Mouse (Mus musculus) embryonic facial prominence, embryonic 14.5 days (tissue): ENCODE measurements around the gene Nppa. TPM values are rescaled to one million over a fixed set of nuclear protein-coding genes. Genes with fewer than 3 reads are reported as not detected.

Experiments
- ATAC-seq: fragments of 200-750 bp; cut with Nextera tagmentation; 2 replicates; pipeline ENCODE4 v1.8.0; 2017; ENCODE audit warnings: low read depth, moderate number of reproducible peaks, moderate TSS enrichment
- DNase-seq: peaks from one replicate; pipeline ENCODE4 v3.0.0-alpha.2; 2015; ENCODE audit warnings: low spot score
- H3K27ac ChIP-seq: fragments of 300-500 bp; sonication (generic); replicated peaks from 2 replicates; pipeline ENCODE4 v1.5.1; 2014; ENCODE audit warnings: low read depth, mild to moderate bottlenecking, low read length, moderate library complexity
- H3K27me3 ChIP-seq: fragments of 300-500 bp; sonication (generic); replicated peaks from 2 replicates; pipeline ENCODE4 v1.6.1; 2014; ENCODE audit warnings: low read length; ENCODE audit not compliant: control insufficient read depth, insufficient read depth
- H3K36me3 ChIP-seq: fragments of 300-500 bp; sonication (generic); 2 replicates; pipeline ENCODE4 v1.6.1; 2014; ENCODE audit warnings: low read length, mixed read lengths; ENCODE audit not compliant: control insufficient read depth, insufficient read depth
- H3K4me1 ChIP-seq: fragments of 300-500 bp; sonication (generic); 2 replicates; pipeline ENCODE4 v1.6.1; 2014; ENCODE audit warnings: antibody characterized with exemption, low read length; ENCODE audit not compliant: control insufficient read depth, insufficient read depth
- H3K4me2 ChIP-seq: fragments of 300-500 bp; sonication (generic); 2 replicates; pipeline ENCODE4 v1.6.1; 2014; ENCODE audit warnings: low read depth, mild to moderate bottlenecking, low read length, moderate library complexity, mixed read lengths
- H3K4me3 ChIP-seq: fragments of 300-500 bp; sonication (generic); 2 replicates; pipeline ENCODE4 v1.5.1; 2014; ENCODE audit warnings: low read depth, mild to moderate bottlenecking, low read length
- H3K9ac ChIP-seq: fragments of 300-500 bp; sonication (generic); 2 replicates; pipeline ENCODE4 v1.6.1; 2014; ENCODE audit warnings: low read depth, mild to moderate bottlenecking, low read length, moderate library complexity, mixed read lengths
- H3K9me3 ChIP-seq: fragments of 300-500 bp; sonication (generic); 2 replicates; pipeline ENCODE4 v1.6.1; 2016; ENCODE audit warnings: low read length; ENCODE audit not compliant: control insufficient read depth
- WGBS: fragments of 180-500 bp; shearing (Covaris S2); extraction: QIAGEN DNeasy Blood & Tissue Kit; methylation state at CpG from one replicate; pipeline ENCODE4 v1.1.7; 2014; 5-methylcytosine and 5-hydroxymethylcytosine counted together
- polyA plus RNA-seq: library from polyadenylated mRNA; unstranded; fragments of >200 nt; fragmentation: Nextera tagmentation; extraction: Ambion mirVana; gene quantifications from 2 replicates; pipeline ENCODE4 v1.2.1, GENCODE M21; 2014

Gene Nppa
- polyA plus RNA-seq, 1 experiment from 2014 or later, result not detected

- Histone ChIP-seq H3K27ac (no peak overlapping the region), H3K4me3 (no peak overlapping the region), H3K9ac (no peak overlapping the region), H3K9me3 (no peaks in the 10 kb centered on the region), H3K4me1 (no peaks in the 10 kb centered on the region), H3K4me2 (no peak overlapping the region), H3K27me3 (no peaks in the 10 kb centered on the region), H3K36me3 (peaks cover 23% of the 10 kb centered on the region)
- 78% methylated on average over 17 of the region's 17 CpGs for WGBS
- DNase-seq (no peak), ATAC-seq (no peak)
Measured at GRCm38 (mm10) chr4:148001013-148001789, 679 bp downstream of the Nppa start.

GRCm38 (mm10) chr4:148001866-148002265 is 1.3 kb downstream of the Nppa start:
- no peaks in the 10 kb centered on the region for H3K4me1 ChIP-seq
- DNase-seq (no peak), ATAC-seq (no peak)
- H3K9ac ChIP-seq, result no peak overlapping the region
- H3K36me3 ChIP-seq, result peaks cover 30% of the 10 kb centered on the region
- 47% methylated on average over 8 of the region's 8 CpGs for WGBS
- H3K4me2 ChIP-seq, result no peak overlapping the region
- no peak overlapping the region for H3K27ac ChIP-seq
- no peaks in the 10 kb centered on the region for H3K9me3 ChIP-seq
- H3K4me3 ChIP-seq, result no peak overlapping the region
- H3K27me3 ChIP-seq, result no peaks in the 10 kb centered on the region

DNA sequence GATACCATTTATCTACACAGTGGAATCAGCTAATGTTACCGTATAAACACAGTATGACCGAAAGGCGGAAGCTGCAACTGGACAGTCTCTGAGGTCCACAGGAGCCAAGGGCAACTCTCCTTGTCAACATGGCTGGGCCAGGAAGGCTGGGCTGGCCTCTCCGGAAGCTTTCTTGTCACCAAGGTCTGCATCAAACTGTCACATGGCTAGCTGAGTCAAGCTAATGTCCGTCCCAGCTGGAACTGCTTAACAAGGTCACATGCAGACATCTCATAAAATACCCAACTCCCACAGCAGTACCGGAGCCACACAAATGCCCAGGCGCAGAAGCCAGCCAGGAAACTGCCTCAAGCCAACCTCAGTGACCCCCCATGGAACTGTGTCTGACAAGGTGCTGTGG is 3.8 kb downstream of the Nppa start:
- no peak overlapping the region for H3K9ac ChIP-seq
- H3K9me3 ChIP-seq, result no peaks in the 10 kb centered on the region
- ATAC-seq, result no peak
- H3K4me3 ChIP-seq, result no peak overlapping the region
- WGBS, result 82% methylated on average over 7 of the region's 7 CpGs
- H3K27me3 ChIP-seq, result no peaks in the 10 kb centered on the region
- H3K27ac ChIP-seq, result no peak overlapping the region
- H3K4me1 ChIP-seq, result no peaks in the 10 kb centered on the region
- no peak for DNase-seq
- peaks cover 55% of the 10 kb centered on the region for H3K36me3 ChIP-seq
- no peak overlapping the region for H3K4me2 ChIP-seq

DNA sequence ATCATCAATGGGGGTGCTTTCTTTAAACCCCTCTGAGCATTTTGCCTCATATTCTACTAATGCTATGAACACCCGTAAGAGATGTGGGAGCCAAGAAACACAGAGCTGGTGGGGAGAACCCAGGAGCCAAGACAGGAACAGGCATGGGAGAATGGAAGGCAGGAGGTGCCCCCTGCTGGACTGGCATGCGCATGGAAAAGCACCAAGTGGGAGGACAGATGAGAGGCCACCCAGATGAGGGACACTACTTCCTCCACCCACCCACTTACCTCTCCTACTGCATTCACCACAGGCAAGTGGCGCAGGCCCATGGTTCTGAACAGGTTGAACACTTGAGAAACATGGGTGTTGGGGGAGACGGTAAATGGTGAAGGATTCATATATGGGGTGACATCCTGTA is 7.9 kb downstream of the Nppa start:
- 78% methylated on average over 4 of the region's 4 CpGs for WGBS
- Histone ChIP-seq H3K4me1 (no peaks in the 10 kb centered on the region), H3K4me2 (no peak overlapping the region), H3K36me3 (peaks cover 92% of the 10 kb centered on the region), H3K27ac (no peak overlapping the region), H3K27me3 (no peaks in the 10 kb centered on the region), H3K4me3 (no peak overlapping the region), H3K9me3 (no peaks in the 10 kb centered on the region), H3K9ac (no peak overlapping the region)
- ATAC-seq (no peak), DNase-seq (no peak)

GRCm38 (mm10) chr4:148009641-148010040 is 9.1 kb downstream of the Nppa start:
- Histone ChIP-seq H3K36me3 (peaks cover 99% of the 10 kb centered on the region), H3K4me1 (no peaks in the 10 kb centered on the region), H3K27me3 (no peaks in the 10 kb centered on the region), H3K27ac (no peak overlapping the region), H3K9me3 (no peaks in the 10 kb centered on the region), H3K4me2 (no peak overlapping the region), H3K4me3 (no peak overlapping the region), H3K9ac (no peak overlapping the region)
- DNase-seq (no peak), ATAC-seq (no peak)
- WGBS, result 92% methylated on average over 2 of the region's 2 CpGs

GRCm38 (mm10) chr4:148011332-148011731 is 10.8 kb downstream of the Nppa start:
- Histone ChIP-seq H3K27ac (no peak overlapping the region), H3K4me1 (no peaks in the 10 kb centered on the region), H3K9ac (no peak overlapping the region), H3K9me3 (no peaks in the 10 kb centered on the region), H3K27me3 (no peaks in the 10 kb centered on the region), H3K36me3 (peaks cover 99% of the 10 kb centered on the region), H3K4me2 (no peak overlapping the region), H3K4me3 (no peak overlapping the region)
- 53% methylated on average over 3 of the region's 3 CpGs for WGBS
- no peak for ATAC-seq
- DNase-seq, result no peak

- ATAC-seq (no peak), DNase-seq (no peak)
- Histone ChIP-seq H3K4me3 (no peak overlapping the region), H3K27ac (no peak overlapping the region), H3K36me3 (peaks cover 99% of the 10 kb centered on the region), H3K9me3 (no peaks in the 10 kb centered on the region), H3K4me2 (no peak overlapping the region), H3K4me1 (no peaks in the 10 kb centered on the region), H3K27me3 (no peaks in the 10 kb centered on the region), H3K9ac (no peak overlapping the region)
- 94% methylated on average over 4 of the region's 4 CpGs for WGBS
Measured at GRCm38 (mm10) chr4:148012216-148012615, 11.7 kb downstream of the Nppa start.

DNA sequence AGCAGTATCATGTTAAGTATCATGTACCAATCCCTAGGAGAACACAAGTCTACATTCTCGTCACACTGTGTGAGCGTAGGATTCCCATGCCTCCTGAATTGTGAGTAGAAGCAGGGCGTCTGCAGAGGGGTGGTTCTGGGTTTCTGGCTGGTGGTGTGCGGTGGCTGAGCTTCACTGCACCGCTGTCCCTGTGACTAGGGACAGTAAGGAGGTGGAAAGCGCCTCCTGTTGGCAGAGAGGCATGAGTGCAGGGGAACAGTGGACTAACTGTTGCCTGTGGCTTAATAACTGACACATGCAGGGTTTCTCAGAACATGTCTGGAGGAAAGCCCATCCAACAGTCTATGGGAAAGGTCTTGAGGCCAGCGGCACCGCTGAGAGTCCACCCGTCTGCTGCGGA is 14.9 kb downstream of the Nppa start:
- H3K4me1 ChIP-seq, result no peaks in the 10 kb centered on the region
- H3K9ac ChIP-seq, result no peak overlapping the region
- H3K27me3 ChIP-seq, result no peaks in the 10 kb centered on the region
- H3K9me3 ChIP-seq, result no peaks in the 10 kb centered on the region
- H3K4me3 ChIP-seq, result no peak overlapping the region
- no peak overlapping the region for H3K4me2 ChIP-seq
- no peak overlapping the region for H3K27ac ChIP-seq
- DNase-seq (no peak), ATAC-seq (no peak)
- 77% methylated on average over 10 of the region's 10 CpGs for WGBS
- H3K36me3 ChIP-seq, result peaks cover 97% of the 10 kb centered on the region

DNA sequence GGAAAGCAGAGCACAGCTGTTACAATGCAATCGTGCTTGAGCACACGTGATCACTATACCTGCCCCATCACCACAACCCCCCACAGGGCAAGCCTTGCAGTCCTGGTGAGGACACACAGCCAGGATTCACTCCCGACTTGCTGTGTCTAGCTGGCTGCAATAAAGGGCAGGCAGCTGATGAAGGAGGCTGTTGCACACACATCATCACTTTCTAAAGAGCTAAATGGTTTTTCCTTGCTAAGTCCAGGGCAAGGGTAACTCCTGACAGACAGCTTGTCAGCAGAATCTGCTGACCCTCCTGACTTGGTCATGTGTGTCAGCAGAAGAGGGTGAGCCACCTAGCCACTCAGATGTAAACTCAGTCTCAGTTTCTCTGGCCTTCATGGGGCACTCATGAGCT is 16.5 kb downstream of the Nppa start:
- WGBS, result 72% methylated on average over 3 of the region's 3 CpGs
- no peaks in the 10 kb centered on the region for H3K27me3 ChIP-seq
- no peak overlapping the region for H3K9ac ChIP-seq
- H3K36me3 ChIP-seq, result peaks cover 97% of the 10 kb centered on the region
- ATAC-seq, result no peak
- no peaks in the 10 kb centered on the region for H3K9me3 ChIP-seq
- DNase-seq, result no peak
- H3K4me1 ChIP-seq, result no peaks in the 10 kb centered on the region
- no peak overlapping the region for H3K4me3 ChIP-seq
- no peak overlapping the region for H3K27ac ChIP-seq
- no peak overlapping the region for H3K4me2 ChIP-seq
